In genomic region chr1:170188601-170189000, GRCm38 (mm10) we compare ENCODE assay signal across 11 mouse cellular contexts. TPM values are rescaled to one million over a fixed set of nuclear protein-coding genes. Genes with fewer than 3 reads are reported as not detected.
DNase-seq lines count a peak whose midpoint lies in the region; ATAC-seq and TF ChIP-seq lines count a peak whose summit lies in the region.
"Had no signal": no experiment of that assay in that cellular context is flagged by ENCODE, and none has a peak within 500 bp of the region (broad histone marks: within the 10 kb centered on the region; RNA-seq: fewer than 3 reads in every experiment).

No protein-coding gene starts in this region.

- H3K27me3 ChIP-seq in kidney, embryonic 16.5 days (ENCODE audit: insufficient read depth, low read length): no peaks in the 10 kb centered on the region
- no peaks in the 10 kb centered on the region for H3K27me3 ChIP-seq in midbrain, postnatal 0 days (ENCODE audit: insufficient read depth, low read length)

- H3K4me3 ChIP-seq in kidney, embryonic 16.5 days (ENCODE audit: low read length): no peak overlapping the region
- no peak overlapping the region for H3K4me3 ChIP-seq in midbrain, postnatal 0 days (ENCODE audit: low read depth, low read length)

- no peak for TF ChIP-seq CTCF in midbrain, postnatal 0 days (IDR thresholded peaks at IDR 0.05)

- 44% methylated on average over 11 of the region's 11 CpGs for WGBS in kidney, embryonic 16.5 days
- 83% methylated on average over 11 of the region's 11 CpGs for WGBS in midbrain, postnatal 0 days

- H3K4me2 ChIP-seq in kidney, embryonic 16.5 days (replicated peaks; ENCODE audit: low read depth, low read length): no peak overlapping the region
- H3K4me2 ChIP-seq in midbrain, postnatal 0 days (ENCODE audit: low read depth, low read length, poor library complexity, severe bottlenecking): no peak overlapping the region

- peaks cover 10% of the 10 kb centered on the region for H3K36me3 ChIP-seq in kidney, embryonic 16.5 days (ENCODE audit: insufficient read depth, low read length)
- H3K36me3 ChIP-seq in midbrain, postnatal 0 days (ENCODE audit: insufficient read depth, low read length): 0 out of 2 replicates have a peak, but pooled peaks cover 5% of the 10 kb centered on the region

- no peak overlapping the region for H3K27ac ChIP-seq in kidney, embryonic 16.5 days (ENCODE audit: low read length)
- H3K27ac ChIP-seq in midbrain, postnatal 0 days (ENCODE audit: low read depth, low read length): no peak overlapping the region

- no peak overlapping the region for H3K9ac ChIP-seq in kidney, embryonic 16.5 days (replicated peaks; ENCODE audit: low read length)
- H3K9ac ChIP-seq in midbrain, postnatal 0 days (replicated peaks; ENCODE audit: low read length, poor library complexity, severe bottlenecking): no peak overlapping the region

- H3K9me3 ChIP-seq in kidney, embryonic 16.5 days (ENCODE audit: low read length): peaks cover 3% of the 10 kb centered on the region; the same call in 1 of the 2 replicates
- H3K9me3 ChIP-seq in midbrain, postnatal 0 days (ENCODE audit: low read length): no peaks in the 10 kb centered on the region

- peaks cover 7% of the 10 kb centered on the region; the same call in 1 of the 2 replicates for H3K4me1 ChIP-seq in kidney, embryonic 16.5 days (ENCODE audit: insufficient read depth, low read length)
- H3K4me1 ChIP-seq in midbrain, postnatal 0 days (ENCODE audit: insufficient read depth, low read length): no peaks in the 10 kb centered on the region

- peak; percentile 7 to 28 for DNase-seq in kidney, postnatal 4 days
- DNase-seq in adrenal gland, adult 2 months: peak; percentile 83
- peak; percentile 29 to 36 for DNase-seq in gastrocnemius, postnatal 4 days (ENCODE audit: low spot score in 2 of 2)
- DNase-seq in ovary, postnatal 14 days (ENCODE audit: low spot score): peak; percentile 13
- DNase-seq in thymus, postnatal 25 days: no peak
- DNase-seq in midbrain, postnatal 0 days (ENCODE audit: low spot score): no peak

- ATAC-seq in kidney, embryonic 16.5 days (ENCODE audit: low FRiP score, low TSS enrichment): no peak
- ATAC-seq in midbrain, postnatal 0 days (ENCODE audit: low FRiP score): no peak
- no peak for ATAC-seq in activated CD4-positive, CD25-positive, alpha-beta regulatory T cell, adult 4 months

RNA-seq across cellular contexts. Expression of gene Uap1, which starts 13.8 kb away (rescaled TPM):
- polyA plus RNA-seq in kidney, embryonic 16.5 days (2015; fragmentation: Nextera tagmentation; extraction: Ambion mirVana): 54.8 and 57.9 TPM in 2 replicates
- total RNA-seq in adrenal gland, adult 2 months (2021): 10 to 100 TPM; 42.3 to 47.2 TPM
- 7.0 and 7.5 TPM in 2 replicates for polyA plus RNA-seq in adrenal gland, adult 2 months (2012; rRNA removed)
- total RNA-seq in gastrocnemius, postnatal 4 days (2021): 10 to 100 TPM; 33.1 to 43.0 TPM
- 38.6 and 52.8 TPM in 2 replicates for total RNA-seq in midbrain, postnatal 0 days (2014; rRNA removed)
- polyA plus RNA-seq in midbrain, postnatal 0 days (2015; fragmentation: Nextera tagmentation; extraction: Ambion mirVana): 55.8 and 59.0 TPM in 2 replicates
- 10 to 100 TPM; 17.0 to 17.3 TPM for polyA plus RNA-seq in activated CD4-positive, CD25-positive, alpha-beta regulatory T cell, adult 4 months (2017; shearing (Covaris generic))

RNA-seq across cellular contexts. Expression of gene Uhmk1, which starts 26.6 kb away (rescaled TPM):
- polyA plus RNA-seq in kidney, embryonic 16.5 days (2015; fragmentation: Nextera tagmentation; extraction: Ambion mirVana): 7.8 and 8.7 TPM in 2 replicates
- 10 to 100 TPM; 60.6 to 65.4 TPM for total RNA-seq in adrenal gland, adult 2 months (2021)
- polyA plus RNA-seq in adrenal gland, adult 2 months (2012; rRNA removed): 8.0 and 8.3 TPM in 2 replicates
- total RNA-seq in gastrocnemius, postnatal 4 days (2021): 10 to 100 TPM; 15.2 to 15.5 TPM
- 46.4 and 57.3 TPM in 2 replicates for total RNA-seq in midbrain, postnatal 0 days (2014; rRNA removed)
- 7.2 and 8.2 TPM in 2 replicates for polyA plus RNA-seq in midbrain, postnatal 0 days (2015; fragmentation: Nextera tagmentation; extraction: Ambion mirVana)
- polyA plus RNA-seq in activated CD4-positive, CD25-positive, alpha-beta regulatory T cell, adult 4 months (2017; shearing (Covaris generic)): 10 to 100 TPM; 13.8 to 13.9 TPM

RNA-seq across cellular contexts. Expression of gene Sh2d1b2, which starts 43.9 kb away (rescaled TPM):
- not detected in 2 replicates for polyA plus RNA-seq in kidney, embryonic 16.5 days (2015; fragmentation: Nextera tagmentation; extraction: Ambion mirVana)
- total RNA-seq in adrenal gland, adult 2 months (2021): not detected
- not detected in 2 replicates for polyA plus RNA-seq in adrenal gland, adult 2 months (2012; rRNA removed)
- not detected for total RNA-seq in gastrocnemius, postnatal 4 days (2021)
- total RNA-seq in midbrain, postnatal 0 days (2014; rRNA removed): 0.11 TPM in 1 of 2 replicates, not detected in the other
- not detected in 2 replicates for polyA plus RNA-seq in midbrain, postnatal 0 days (2015; fragmentation: Nextera tagmentation; extraction: Ambion mirVana)
- not detected for polyA plus RNA-seq in activated CD4-positive, CD25-positive, alpha-beta regulatory T cell, adult 4 months (2017; shearing (Covaris generic))
- total RNA-seq: liver, adult 2 months; MEL had no signal
- polyA plus RNA-seq: liver, adult 2 months; neural tube, embryonic 14.5 days had no signal

Comparison
In these comparisons a context has a peak if more than half of its experiments do, and no peak if none do; other contexts are left out.
1. DNase-seq: peak in kidney, postnatal 4 days (2 of 2), adrenal gland, adult 2 months (single experiment), gastrocnemius, postnatal 4 days (2 of 2) and ovary, postnatal 14 days (single experiment); none in thymus, postnatal 25 days (single experiment) and midbrain, postnatal 0 days (single experiment).